Mouse (Mus musculus): ENCODE results near the gene Trim24. TPM values are rescaled to one million over a fixed set of nuclear protein-coding genes. Genes with fewer than 3 reads are reported as not detected.
A peak's percentile ranks its signal among the peaks of the same experiment; 100 is the strongest.
"Not testable (repeated sequence)": the region's sequence is repeated elsewhere in the genome, so short reads cannot be mapped to it uniquely, and the experiment has no call there.

Trim24 gene
- total RNA-seq, 2 experiments from 2014 or later: 32.2 to 32.8 TPM

GRCm38 (mm10) chr6:37843647-37844273, 26.9 kb upstream of the Trim24 start:
- DNase-seq (ENCODE audit: extremely low spot score in 1 of 2, low spot score in 2 of 2): no peak
- intact Hi-C loops (cut with DNase I): no loop called here
- Histone ChIP-seq H3K27ac (no peak overlapping the region), H3K4me3 (no peak overlapping the region)
- TF ChIP-seq CTCF (IDR thresholded peaks at IDR 0.05): no peak

- intact Hi-C loops (cut with DNase I); H3K4me3 ChIP-seq; H3K27ac ChIP-seq; DNase-seq (ENCODE audit: extremely low spot score in 1 of 2, low spot score in 2 of 2): not testable (repeated sequence)
These were observed 25.7 kb upstream of the Trim24 start for GRCm38 (mm10) chr6:37844947-37845346.

GRCm38 (mm10) chr6:37847531-37847930, 23.1 kb upstream of the Trim24 start:
- intact Hi-C loops (cut with DNase I); H3K4me3 ChIP-seq; H3K27ac ChIP-seq; DNase-seq (ENCODE audit: extremely low spot score in 1 of 2, low spot score in 2 of 2): not testable (repeated sequence)

DNA sequence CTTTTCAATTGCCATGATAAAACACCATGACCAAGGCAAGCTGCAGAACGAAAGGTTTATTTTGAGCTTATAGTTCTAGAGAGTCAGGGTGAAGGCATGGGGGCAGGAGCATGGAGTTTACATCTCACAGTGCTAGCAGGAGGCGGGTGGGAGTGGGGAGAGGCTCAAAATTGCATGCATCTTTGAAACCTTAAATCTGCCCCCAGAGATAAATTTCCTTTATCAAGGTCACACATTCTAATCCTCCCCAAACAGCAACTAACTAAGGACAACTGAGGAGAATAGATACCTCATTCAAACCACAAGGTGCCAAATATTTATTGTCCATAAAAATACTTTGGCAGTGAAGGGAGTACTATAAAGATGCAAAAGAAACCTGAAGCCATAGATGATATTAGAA, 19.3 kb upstream of the Trim24 start:
- TF ChIP-seq CTCF (IDR thresholded peaks at IDR 0.05): no peak
- H3K4me3 ChIP-seq: no peak overlapping the region
- no peak overlapping the region for H3K27ac ChIP-seq
- intact Hi-C loops (cut with DNase I): no loop called here
- no peak for DNase-seq (ENCODE audit: extremely low spot score in 1 of 2, low spot score in 2 of 2)

DNA sequence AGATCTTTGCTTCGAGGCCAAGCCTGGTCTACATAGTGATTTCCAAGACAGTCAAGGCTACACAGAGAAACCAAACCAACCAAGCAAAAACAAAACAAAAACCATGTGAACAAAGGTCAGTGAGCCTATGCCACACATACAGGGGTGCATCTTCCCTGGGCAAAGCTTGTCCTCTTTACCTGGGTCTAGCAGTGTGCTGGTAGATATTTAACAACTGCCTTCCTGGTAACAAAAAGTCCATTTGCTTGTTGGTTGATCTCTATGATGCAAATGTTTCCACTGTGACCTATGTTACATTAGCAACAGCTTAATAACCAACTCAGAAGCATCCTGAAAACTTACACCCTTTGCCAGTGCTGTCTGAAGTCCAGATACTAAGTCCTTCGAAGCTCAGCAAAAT, 17.3 kb upstream of the Trim24 start:
- no peak for DNase-seq (ENCODE audit: extremely low spot score in 1 of 2, low spot score in 2 of 2)
- intact Hi-C loops (cut with DNase I): no loop called here
- Histone ChIP-seq H3K27ac (no peak overlapping the region), H3K4me3 (no peak overlapping the region)
- no peak for TF ChIP-seq CTCF (IDR thresholded peaks at IDR 0.05)

GRCm38 (mm10) chr6:37855384-37855783, 15.2 kb upstream of the Trim24 start:
- no peak for DNase-seq (ENCODE audit: extremely low spot score in 1 of 2, low spot score in 2 of 2)
- Histone ChIP-seq H3K4me3 (no peak overlapping the region), H3K27ac (no peak overlapping the region)
- TF ChIP-seq CTCF (IDR thresholded peaks at IDR 0.05): no peak
- intact Hi-C loops (cut with DNase I): no loop called here

- DNase-seq (ENCODE audit: extremely low spot score in 1 of 2, low spot score in 2 of 2); H3K27ac ChIP-seq; intact Hi-C loops (cut with DNase I); H3K4me3 ChIP-seq: not testable (repeated sequence)
These were observed 14.3 kb upstream of the Trim24 start for GRCm38 (mm10) chr6:37856300-37856699.

- Histone ChIP-seq H3K4me3 (no peak overlapping the region), H3K27ac (no peak overlapping the region)
- DNase-seq (ENCODE audit: extremely low spot score in 1 of 2, low spot score in 2 of 2): no peak
- no peak for TF ChIP-seq CTCF (IDR thresholded peaks at IDR 0.05)
- intact Hi-C loops (cut with DNase I): no loop called here
These were observed 13.3 kb upstream of the Trim24 start for GRCm38 (mm10) chr6:37857196-37857874.

GRCm38 (mm10) chr6:37858126-37858525, 12.5 kb upstream of the Trim24 start:
- no peak for DNase-seq (ENCODE audit: extremely low spot score in 1 of 2, low spot score in 2 of 2)
- no peak overlapping the region for H3K27ac ChIP-seq
- H3K4me3 ChIP-seq: no peak overlapping the region
- intact Hi-C loops (cut with DNase I): no loop called here
- TF ChIP-seq CTCF (IDR thresholded peaks at IDR 0.05): no peak

- TF ChIP-seq CTCF (IDR thresholded peaks at IDR 0.05): no peak
- Histone ChIP-seq H3K27ac (no peak overlapping the region), H3K4me3 (no peak overlapping the region)
- intact Hi-C loops (cut with DNase I): no loop called here
- DNase-seq (ENCODE audit: extremely low spot score in 1 of 2, low spot score in 2 of 2): no peak
These were observed 7.7 kb upstream of the Trim24 start for GRCm38 (mm10) chr6:37862893-37863292.

- no peak overlapping the region for H3K4me3 ChIP-seq
- TF ChIP-seq CTCF (IDR thresholded peaks at IDR 0.05): no peak
- DNase-seq (ENCODE audit: extremely low spot score in 1 of 2, low spot score in 2 of 2): no peak
- H3K27ac ChIP-seq: no peak overlapping the region
- intact Hi-C loops (cut with DNase I): no loop called here
These were observed 6.5 kb upstream of the Trim24 start for GRCm38 (mm10) chr6:37863961-37864730.

- DNase-seq (ENCODE audit: extremely low spot score in 1 of 2, low spot score in 2 of 2): peak in 1 of 2 experiments; percentile 45
- intact Hi-C loops (cut with DNase I): loop anchor here (5.0 kb wide), 2 partner anchors 76 to 196 kb away; no protein-coding TSS in a partner anchor
- no peak for TF ChIP-seq CTCF (IDR thresholded peaks at IDR 0.05)
- peak overlapping the region; percentile 91 for H3K4me3 ChIP-seq
- peak overlapping the region; percentile 88 for H3K27ac ChIP-seq
These were observed 683 bp downstream of the Trim24 start for GRCm38 (mm10) chr6:37871137-37871851.

Measured in left cerebral cortex, adult 2 months (tissue).